Mouse (Mus musculus): ENCODE results near the gene Ahdc1. TPM values are rescaled to one million over a fixed set of nuclear protein-coding genes. Genes with fewer than 3 reads are reported as not detected.

Gene Ahdc1
- total RNA-seq (2023), result 1 to 10 TPM; 6.8 to 8.5 TPM

GRCm38 (mm10) chr4:133011028-133011820 is at the start of gene Ahdc1:
Gene Ahdc1, plus strand, starts transcription at chr4:133011260.

GRCm38 (mm10) chr4:132973814-132974398 is 37.2 kb upstream of the Ahdc1 start, which contains the start of gene Fgr:
Gene Fgr, plus strand, starts transcription at chr4:132974095.

Other genes with a start within 250 kb of the Ahdc1 start
- 10 to 100 TPM; 33.9 to 38.0 TPM for gene Rpa2, start 242.9 kb upstream of the Ahdc1 start, total RNA-seq (2023)
- 100 to 1,000 TPM; 175 to 186 TPM for gene Themis2, start 214.9 kb upstream of the Ahdc1 start, total RNA-seq (2023)
- gene Ppp1r8, start 168.1 kb upstream of the Ahdc1 start, total RNA-seq (2023), result 10 to 100 TPM; 21.7 to 24.6 TPM
- 10 to 100 TPM; 17.9 to 20.8 TPM for gene Stx12, start 126.8 kb upstream of the Ahdc1 start, total RNA-seq (2023)
- gene Fam76a, start 88.7 kb upstream of the Ahdc1 start, total RNA-seq (2023), result 10 to 100 TPM; 24.7 to 25.6 TPM
- gene Fgr, start 37.2 kb upstream of the Ahdc1 start, total RNA-seq (2023), result 100 to 1,000 TPM; 281 to 295 TPM
- gene Wasf2, start 119.2 kb downstream of the Ahdc1 start, total RNA-seq (2023), result 100 to 1,000 TPM; 277 to 285 TPM
- not detected for gene Cd164l2, start 200.9 kb downstream of the Ahdc1 start, total RNA-seq (2023)
- gene Gpr3, start 201.3 kb downstream of the Ahdc1 start, total RNA-seq (2023), result under 1 TPM in 1 of 2 experiments, not detected in 1; 0.80 TPM
- gene Map3k6, start 229.6 kb downstream of the Ahdc1 start, total RNA-seq (2023), result 1 to 10 TPM; 5.3 to 6.1 TPM

All from neutrophil, adult 59 days (primary cell).